Mouse (Mus musculus) limb, embryonic 11.5 days (tissue): Measurements from ENCODE around the gene Atp8a1. TPM values are rescaled to one million over a fixed set of nuclear protein-coding genes. Genes with fewer than 3 reads are reported as not detected.

Experiments used
- ATAC-seq: fragments of 200-750 bp; cut with Nextera tagmentation; 2 replicates; pipeline ENCODE4 v1.8.0; 2017; ENCODE audit warnings: low read depth; ENCODE audit not compliant: insufficient number of reproducible peaks, low FRiP score, low TSS enrichment
- DNase-seq: peaks from one replicate; pipeline ENCODE4 v3.0.0-alpha.2; 2015; ENCODE audit warnings: low spot score
- H3K27ac ChIP-seq: fragments of 300-500 bp; sonication (generic); replicated peaks from 2 replicates; pipeline ENCODE4 v1.5.1; 2014; ENCODE audit warnings: low read depth, mild to moderate bottlenecking, low read length
- H3K27me3 ChIP-seq: fragments of 300-500 bp; sonication (generic); 2 replicates; pipeline ENCODE4 v1.6.1; 2014; ENCODE audit warnings: mild to moderate bottlenecking, low read length, mixed read lengths; ENCODE audit not compliant: control insufficient read depth, insufficient read depth
- H3K36me3 ChIP-seq: fragments of 300-500 bp; sonication (generic); 2 replicates; pipeline ENCODE4 v1.6.1; 2014; ENCODE audit warnings: mild to moderate bottlenecking, low read length, moderate library complexity, mixed read lengths; ENCODE audit not compliant: control insufficient read depth, insufficient read depth
- H3K4me1 ChIP-seq: fragments of 300-500 bp; sonication (generic); 2 replicates; pipeline ENCODE4 v1.6.1; 2014; ENCODE audit warnings: low read length, mixed read lengths; ENCODE audit not compliant: control insufficient read depth, insufficient read depth
- H3K4me2 ChIP-seq: fragments of 300-500 bp; sonication (generic); 2 replicates; pipeline ENCODE4 v1.6.1; 2014; ENCODE audit warnings: low read depth, mild to moderate bottlenecking, moderate library complexity; ENCODE audit not compliant: severe bottlenecking
- H3K4me3 ChIP-seq: fragments of 300-500 bp; sonication (generic); 2 replicates; pipeline ENCODE4 v1.5.1; 2014; ENCODE audit warnings: low read depth, low read length
- H3K9ac ChIP-seq: fragments of 300-500 bp; sonication (generic); 2 replicates; pipeline ENCODE4 v1.6.1; 2014; ENCODE audit warnings: mild to moderate bottlenecking, low read length
- H3K9me3 ChIP-seq: fragments of 300-500 bp; sonication (generic); 2 replicates; pipeline ENCODE4 v1.6.1; 2016; ENCODE audit warnings: low read length; ENCODE audit not compliant: control insufficient read depth
- WGBS: fragments of 180-500 bp; shearing (Covaris S2); extraction: QIAGEN DNeasy Blood & Tissue Kit; methylation state at CpG from one replicate; pipeline ENCODE4 v1.1.7; 2014; 5-methylcytosine and 5-hydroxymethylcytosine counted together
- polyA plus RNA-seq: library from polyadenylated mRNA; unstranded; fragments of >200 nt; fragmentation: Nextera tagmentation; extraction: Ambion mirVana; gene quantifications from 2 replicates; pipeline ENCODE4 v1.2.1, GENCODE M21; 2014

Atp8a1 gene
- polyA plus RNA-seq, 1 experiment from 2014 or later = 7.7 TPM

DNA sequence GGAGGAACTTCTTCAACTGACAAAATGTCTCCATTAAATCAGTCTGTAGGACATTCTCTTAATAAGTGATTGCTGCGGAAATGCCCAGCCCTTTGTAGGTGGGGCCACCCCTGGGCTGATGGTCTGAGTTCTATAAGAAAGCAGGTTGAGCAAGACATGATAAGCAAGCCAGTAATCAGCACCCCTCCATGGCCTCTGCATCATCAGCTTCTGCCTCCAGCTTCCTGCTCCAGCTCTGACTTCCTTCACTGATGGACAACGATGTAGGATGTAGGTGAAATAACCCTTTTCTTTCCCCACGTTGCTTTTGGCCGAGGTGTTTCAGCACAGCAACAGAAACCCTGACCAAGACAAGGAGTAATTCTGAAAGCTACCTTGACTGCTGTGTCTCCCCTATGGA lies 198.1 kb downstream of the Atp8a1 start:
- H3K4me2 ChIP-seq = no peak overlapping the region
- H3K4me3 ChIP-seq = no peak overlapping the region
- no peaks in the 10 kb centered on the region for H3K36me3 ChIP-seq
- ATAC-seq (no peak), DNase-seq (no peak)
- 89% methylated on average over 4 of the region's 4 CpGs for WGBS
- peaks cover 13% of the 10 kb centered on the region; the same call in 1 of the 2 replicates for H3K4me1 ChIP-seq
- H3K27ac ChIP-seq = no peak overlapping the region
- H3K9me3 ChIP-seq = no peaks in the 10 kb centered on the region
- H3K27me3 ChIP-seq = no peaks in the 10 kb centered on the region
- no peak overlapping the region for H3K9ac ChIP-seq

DNA sequence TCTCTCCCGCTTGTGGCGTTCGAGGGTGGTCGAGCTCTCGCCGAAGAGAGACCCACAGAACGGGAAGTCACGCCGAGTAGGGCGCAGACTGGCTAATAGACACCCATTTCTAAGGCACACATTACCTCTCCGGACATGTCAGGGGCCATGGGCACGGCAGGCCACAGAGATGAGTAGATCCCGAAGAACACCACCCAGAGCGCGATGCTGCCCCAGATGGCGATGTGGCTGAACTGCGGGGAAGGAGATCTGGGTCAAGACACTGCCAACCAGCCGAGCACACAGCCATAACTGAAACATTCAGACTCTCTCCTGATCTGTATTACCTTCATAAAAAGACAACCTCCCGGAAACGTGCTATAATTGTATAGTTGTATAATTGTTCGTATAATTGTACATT lies 199.7 kb downstream of the Atp8a1 start:
- DNase-seq = peak; percentile 53
- no peak for ATAC-seq
- Histone ChIP-seq H3K4me3 (no peak overlapping the region), H3K9me3 (no peaks in the 10 kb centered on the region), H3K27me3 (no peaks in the 10 kb centered on the region), H3K36me3 (no peaks in the 10 kb centered on the region), H3K27ac (no peak overlapping the region), H3K9ac (no peak overlapping the region), H3K4me2 (no peak overlapping the region), H3K4me1 (peaks cover 14% of the 10 kb centered on the region)
- 80% methylated on average over 21 of the region's 21 CpGs for WGBS

DNA sequence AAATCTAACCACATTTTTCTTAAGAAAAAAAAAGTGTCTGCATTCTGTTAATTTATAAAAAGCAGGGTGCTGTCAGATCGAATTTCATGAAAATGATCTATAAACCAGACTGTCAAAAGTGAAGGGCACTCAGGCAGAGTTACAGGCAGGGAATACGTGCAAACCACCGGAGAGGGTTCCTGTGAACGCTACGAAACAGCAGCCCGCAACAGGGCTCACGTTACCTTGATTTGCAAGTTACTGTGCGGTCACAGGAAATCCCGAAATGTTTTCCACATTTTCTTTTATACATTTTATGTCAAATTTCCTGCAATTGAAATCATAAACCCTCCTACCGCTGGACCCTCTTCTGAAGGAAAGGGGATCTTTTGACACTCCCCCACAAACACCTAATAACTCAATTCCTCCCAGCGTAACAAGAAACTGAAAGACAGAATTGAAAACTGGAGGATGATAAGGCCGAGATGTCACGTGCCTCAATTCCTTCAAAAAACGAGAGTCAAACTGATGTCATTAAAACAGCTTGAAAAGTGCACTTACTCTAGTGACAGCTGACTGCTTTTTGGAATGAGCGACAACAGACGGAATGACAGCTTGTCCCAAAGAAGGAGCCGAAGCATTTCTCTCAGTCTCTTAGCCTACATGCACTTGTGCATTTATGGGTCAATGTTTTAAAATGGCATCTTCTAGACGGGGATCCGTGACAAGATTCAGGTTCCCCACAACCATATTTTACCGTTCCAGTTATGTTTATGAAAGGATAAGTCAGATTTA lies 200.3 kb downstream of the Atp8a1 start:
- Histone ChIP-seq H3K4me3 (no peak overlapping the region), H3K27me3 (no peaks in the 10 kb centered on the region)
- WGBS = 53% methylated on average over 20 of the region's 20 CpGs

DNA sequence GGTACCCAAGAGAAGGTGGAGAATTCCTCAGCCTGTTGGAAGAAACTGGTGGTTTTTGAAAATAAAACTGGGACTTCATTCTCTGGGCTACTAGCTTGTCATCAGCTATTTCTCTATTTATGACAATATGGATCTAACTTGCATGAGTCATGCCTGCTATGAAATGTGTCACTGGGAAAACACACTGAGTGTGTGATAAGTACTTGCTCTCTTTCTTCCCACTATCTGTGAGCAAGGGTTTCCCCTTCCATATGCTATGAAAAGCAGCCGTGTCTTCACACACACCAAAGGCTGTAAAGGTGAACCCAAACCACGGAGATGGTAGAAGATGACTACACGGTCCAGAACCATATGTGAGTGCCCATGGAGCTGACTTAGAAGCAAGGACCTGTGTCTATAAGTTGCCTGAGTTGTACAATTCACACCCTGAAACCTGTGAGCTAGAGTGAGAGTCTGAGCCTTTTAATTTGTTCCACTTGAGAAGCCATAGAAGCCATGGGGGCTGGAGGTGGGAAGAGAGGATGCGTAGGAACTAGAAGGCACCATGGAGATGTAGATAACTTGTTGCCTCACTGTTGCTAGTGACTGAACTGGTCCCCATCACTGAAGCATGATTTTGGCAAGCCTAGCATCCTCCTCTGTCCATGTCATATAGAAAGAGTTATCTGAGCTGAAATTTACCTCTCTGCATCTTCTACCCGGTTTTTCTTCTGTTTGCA lies 203.5 kb downstream of the Atp8a1 start:
- H3K4me1 ChIP-seq = peaks cover 39% of the 10 kb centered on the region
- no peak overlapping the region for H3K4me2 ChIP-seq
- H3K9me3 ChIP-seq = no peaks in the 10 kb centered on the region
- H3K9ac ChIP-seq = no peak overlapping the region
- WGBS = 92% methylated on average over 5 of the region's 5 CpGs
- no peak overlapping the region for H3K4me3 ChIP-seq
- no peaks in the 10 kb centered on the region for H3K27me3 ChIP-seq
- H3K27ac ChIP-seq = no peak overlapping the region
- DNase-seq (no peak), ATAC-seq (no peak)
- H3K36me3 ChIP-seq = no peaks in the 10 kb centered on the region

More for the DNA sequence above, 200.3 kb downstream of the Atp8a1 start:
- Histone ChIP-seq H3K4me2 (no peak overlapping the region), H3K36me3 (no peaks in the 10 kb centered on the region), H3K4me1 (peaks cover 21% of the 10 kb centered on the region), H3K27ac (no peak overlapping the region), H3K9me3 (no peaks in the 10 kb centered on the region), H3K9ac (no peak overlapping the region)
- peak; percentile 53; the same call in 1 of the 2 replicates for ATAC-seq
- DNase-seq = peak; percentile 58

DNA sequence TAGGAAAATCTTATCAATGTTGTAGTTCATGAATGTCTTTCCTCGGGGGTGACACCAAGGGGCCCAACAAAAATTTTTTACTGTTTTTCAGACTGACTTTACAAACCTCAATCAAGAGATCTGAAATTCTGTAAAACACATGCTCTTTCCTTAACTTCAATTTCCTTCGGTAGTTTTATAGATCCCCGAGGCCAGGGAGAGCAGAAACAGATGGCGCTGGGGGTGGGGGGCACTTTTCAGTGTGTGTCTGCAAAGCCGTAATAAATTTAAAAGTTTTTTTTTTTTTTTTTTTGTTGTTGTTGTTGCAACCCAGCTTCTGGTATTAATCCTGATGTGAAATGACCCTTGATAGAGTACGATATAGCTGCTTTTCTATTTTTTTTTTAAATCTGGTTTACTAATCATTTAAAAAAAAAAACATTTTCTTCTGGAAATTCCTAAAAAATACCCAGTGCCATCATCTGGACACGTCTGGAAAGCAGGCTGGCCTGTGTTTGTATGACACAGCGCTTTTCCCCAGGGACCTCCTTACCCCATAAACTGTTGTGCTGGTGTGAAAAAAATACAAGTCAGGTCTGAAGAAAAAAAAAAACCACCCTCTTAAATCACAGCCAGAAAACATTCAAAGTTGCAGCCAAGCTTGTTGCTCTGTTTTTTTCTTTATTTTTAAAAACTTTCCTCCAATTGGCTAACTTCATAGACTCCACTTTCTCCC lies 205.7 kb downstream of the Atp8a1 start:
- WGBS = 10% methylated on average over 8 of the region's 8 CpGs
- Histone ChIP-seq H3K36me3 (no peaks in the 10 kb centered on the region), H3K27ac (no peak overlapping the region), H3K4me2 (no peak overlapping the region), H3K4me3 (no peak overlapping the region), H3K27me3 (no peaks in the 10 kb centered on the region), H3K9me3 (no peaks in the 10 kb centered on the region), H3K4me1 (peaks cover 35% of the 10 kb centered on the region), H3K9ac (no peak overlapping the region)
- DNase-seq = peak; percentile 79
- 0 out of 2 replicates have a peak, but pooled peaks have one; percentile 40 for ATAC-seq

DNA sequence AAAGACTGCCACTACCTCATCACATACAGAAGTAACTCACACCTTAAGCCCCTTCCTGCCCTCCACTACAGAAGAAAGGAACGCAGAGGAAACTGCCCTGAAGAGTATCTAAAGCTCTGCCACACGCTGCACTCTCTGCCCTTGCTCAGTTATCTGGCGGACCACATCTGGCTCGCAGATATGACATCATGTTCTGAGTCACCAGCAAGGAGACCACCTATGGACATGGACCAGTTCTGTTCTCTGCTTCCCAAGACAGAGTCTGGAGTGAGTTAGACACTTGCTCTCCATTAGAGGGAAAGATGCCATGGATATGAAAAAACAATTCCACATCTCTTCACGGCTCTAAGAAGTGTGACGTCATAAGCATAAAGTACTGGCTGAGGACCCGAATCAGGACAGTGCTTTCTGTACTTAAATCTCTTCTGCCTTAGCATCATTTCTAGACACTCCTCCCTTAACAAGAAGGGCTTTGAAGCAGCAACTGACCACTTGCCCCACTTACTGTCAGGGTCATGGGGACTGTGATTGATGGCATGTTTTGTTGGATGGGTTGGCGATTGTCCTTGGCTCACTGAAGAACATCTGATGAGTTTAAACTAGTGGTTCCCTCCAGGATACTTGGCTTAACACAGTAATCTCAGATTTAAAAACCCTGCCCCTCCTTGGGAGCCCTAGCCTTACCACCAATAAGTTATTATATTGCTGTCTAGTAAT lies 206.5 kb downstream of the Atp8a1 start:
- H3K4me3 ChIP-seq = no peak overlapping the region
- H3K27me3 ChIP-seq = no peaks in the 10 kb centered on the region
- peaks cover 31% of the 10 kb centered on the region for H3K4me1 ChIP-seq
- ATAC-seq = peak; percentile 51
- no peak overlapping the region for H3K27ac ChIP-seq
- H3K36me3 ChIP-seq = no peaks in the 10 kb centered on the region
- peak; percentile 49 for DNase-seq
- WGBS = 27% methylated on average over 8 of the region's 8 CpGs
- H3K9me3 ChIP-seq = no peaks in the 10 kb centered on the region
- no peak overlapping the region for H3K9ac ChIP-seq
- no peak overlapping the region for H3K4me2 ChIP-seq

DNA sequence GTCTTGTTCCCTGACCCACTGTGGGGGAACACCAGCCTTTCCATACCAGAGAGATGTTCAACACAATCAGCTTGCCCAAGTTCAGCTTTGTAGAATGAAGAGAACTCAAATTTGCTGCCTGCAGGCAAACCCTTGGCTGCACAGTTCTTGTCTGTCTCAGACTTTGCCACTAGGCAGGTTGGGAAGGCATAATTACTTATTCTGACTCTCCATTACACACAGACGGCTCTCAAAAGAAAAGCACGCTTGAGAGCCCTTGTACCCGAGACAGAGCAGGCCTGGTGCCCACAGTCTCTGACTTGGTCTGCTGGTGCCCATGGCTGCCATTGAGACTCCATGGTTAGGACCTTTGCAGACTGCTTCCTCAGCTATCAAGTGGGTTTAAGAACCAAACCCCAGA lies 212.9 kb downstream of the Atp8a1 start:
- no peaks in the 10 kb centered on the region for H3K36me3 ChIP-seq
- no peak overlapping the region for H3K27ac ChIP-seq
- H3K9me3 ChIP-seq = no peaks in the 10 kb centered on the region
- H3K4me3 ChIP-seq = no peak overlapping the region
- ATAC-seq = no peak
- H3K27me3 ChIP-seq = no peaks in the 10 kb centered on the region
- no peak overlapping the region for H3K9ac ChIP-seq
- DNase-seq = no peak
- WGBS = 49% methylated on average over 3 of the region's 3 CpGs
- no peak overlapping the region for H3K4me2 ChIP-seq
- peaks cover 7% of the 10 kb centered on the region for H3K4me1 ChIP-seq

DNA sequence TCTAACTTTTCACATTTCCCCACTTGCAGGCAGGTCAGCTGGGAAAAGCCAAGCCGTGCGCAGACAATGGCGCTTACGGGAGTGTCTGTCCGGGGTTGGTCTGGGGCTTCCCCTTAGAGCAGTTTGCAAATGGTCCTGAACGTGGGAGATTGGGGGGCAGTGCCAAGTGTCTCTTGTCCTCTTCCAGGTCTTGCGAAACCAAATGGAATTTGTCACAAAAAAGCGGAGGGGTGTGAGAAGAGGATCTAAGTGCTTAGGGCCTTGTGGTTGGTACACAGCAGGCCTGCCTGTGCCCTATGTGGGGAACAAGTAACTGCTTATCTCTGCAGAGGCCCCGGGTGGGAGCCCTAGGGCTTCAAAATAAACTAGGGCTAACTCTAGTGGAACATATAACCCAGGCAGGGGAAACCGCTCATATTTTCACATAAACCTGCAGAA lies 213.4 kb downstream of the Atp8a1 start:
- no peak for ATAC-seq
- peak; percentile 34 for DNase-seq
- H3K9me3 ChIP-seq = no peaks in the 10 kb centered on the region
- 17% methylated on average over 10 of the region's 10 CpGs for WGBS
- H3K4me2 ChIP-seq = no peak overlapping the region
- H3K36me3 ChIP-seq = no peaks in the 10 kb centered on the region
- peaks cover 2% of the 10 kb centered on the region; the same call in 1 of the 2 replicates for H3K4me1 ChIP-seq
- no peak overlapping the region for H3K9ac ChIP-seq
- no peak overlapping the region for H3K4me3 ChIP-seq
- no peaks in the 10 kb centered on the region for H3K27me3 ChIP-seq
- no peak overlapping the region for H3K27ac ChIP-seq
